Mouse (Mus musculus): ENCODE measurements at regions not wholly inside any gene's neighbourhood (a gene's known extent, or its start where the extent isn't known, plus 50 kb on each side); places are given as distances from the start of the nearest gene placed in this dataset.

DNA sequence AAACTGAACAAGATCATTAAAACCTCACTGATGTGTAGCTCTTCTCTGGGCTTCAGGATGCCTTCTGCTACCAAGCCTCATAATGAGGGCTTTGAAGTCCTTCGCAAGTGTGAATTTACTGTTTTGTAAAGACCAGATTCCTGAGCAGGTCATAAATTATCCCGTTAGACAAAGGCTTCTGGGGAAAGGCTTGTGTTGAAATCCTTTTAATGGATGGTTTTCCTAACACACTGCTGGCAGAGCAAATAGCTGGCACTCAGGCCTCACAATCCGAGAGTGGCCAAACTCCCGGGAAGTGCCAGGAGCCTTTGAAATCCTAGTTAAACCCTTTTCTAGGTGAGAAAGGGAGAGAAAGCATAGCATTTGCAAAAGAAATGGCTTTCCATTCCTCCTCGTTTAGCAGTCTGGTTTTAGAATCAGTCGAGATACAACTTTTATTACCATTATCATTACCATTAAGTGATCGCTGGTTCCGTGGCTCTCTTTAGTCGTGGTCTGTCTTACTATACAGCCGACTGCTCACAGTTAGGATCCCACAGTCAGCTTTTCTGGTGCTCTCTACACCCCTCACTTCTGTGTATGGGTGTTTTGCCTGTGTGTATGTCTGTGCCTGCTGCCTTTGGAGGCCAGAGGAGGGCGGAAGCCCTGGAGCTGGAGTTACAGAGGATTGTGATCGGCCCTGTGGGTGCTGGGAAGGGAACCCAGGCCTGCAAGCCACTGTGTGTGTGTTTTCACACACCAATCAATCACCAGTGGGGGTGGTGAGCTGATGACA lies 73.2 kb downstream of the Foxb1 start:
- TF ChIP-seq CTCF (IDR thresholded peaks at IDR 0.05; ENCODE audit: low read depth, low read length) (no peak), TAL1 (conservative IDR thresholded peaks at IDR 0.05; ENCODE audit: low read depth, low read length) (no peak), GATA1 (IDR thresholded peaks at IDR 0.05; ENCODE audit: borderline replicate concordance, low read length) (no peak)

All from G1E (cell line).